Mouse (Mus musculus) embryonic facial prominence, embryonic 14.5 days (tissue): ENCODE results near the gene Pax9. TPM values are rescaled to one million over a fixed set of nuclear protein-coding genes. Genes with fewer than 3 reads are reported as not detected.

Experiments used
- ATAC-seq: fragments of 200-750 bp; cut with Nextera tagmentation; 2 replicates; pipeline ENCODE4 v1.8.0; 2017; ENCODE audit warnings: low read depth, moderate number of reproducible peaks, moderate TSS enrichment
- DNase-seq: peaks from one replicate; pipeline ENCODE4 v3.0.0-alpha.2; 2015; ENCODE audit warnings: low spot score
- H3K27ac ChIP-seq: fragments of 300-500 bp; sonication (generic); replicated peaks from 2 replicates; pipeline ENCODE4 v1.5.1; 2014; ENCODE audit warnings: low read depth, mild to moderate bottlenecking, low read length, moderate library complexity
- H3K27me3 ChIP-seq: fragments of 300-500 bp; sonication (generic); replicated peaks from 2 replicates; pipeline ENCODE4 v1.6.1; 2014; ENCODE audit warnings: low read length; ENCODE audit not compliant: control insufficient read depth, insufficient read depth
- H3K36me3 ChIP-seq: fragments of 300-500 bp; sonication (generic); 2 replicates; pipeline ENCODE4 v1.6.1; 2014; ENCODE audit warnings: low read length, mixed read lengths; ENCODE audit not compliant: control insufficient read depth, insufficient read depth
- H3K4me1 ChIP-seq: fragments of 300-500 bp; sonication (generic); 2 replicates; pipeline ENCODE4 v1.6.1; 2014; ENCODE audit warnings: antibody characterized with exemption, low read length; ENCODE audit not compliant: control insufficient read depth, insufficient read depth
- H3K4me2 ChIP-seq: fragments of 300-500 bp; sonication (generic); 2 replicates; pipeline ENCODE4 v1.6.1; 2014; ENCODE audit warnings: low read depth, mild to moderate bottlenecking, low read length, moderate library complexity, mixed read lengths
- H3K4me3 ChIP-seq: fragments of 300-500 bp; sonication (generic); 2 replicates; pipeline ENCODE4 v1.5.1; 2014; ENCODE audit warnings: low read depth, mild to moderate bottlenecking, low read length
- H3K9ac ChIP-seq: fragments of 300-500 bp; sonication (generic); 2 replicates; pipeline ENCODE4 v1.6.1; 2014; ENCODE audit warnings: low read depth, mild to moderate bottlenecking, low read length, moderate library complexity, mixed read lengths
- H3K9me3 ChIP-seq: fragments of 300-500 bp; sonication (generic); 2 replicates; pipeline ENCODE4 v1.6.1; 2016; ENCODE audit warnings: low read length; ENCODE audit not compliant: control insufficient read depth
- WGBS: fragments of 180-500 bp; shearing (Covaris S2); extraction: QIAGEN DNeasy Blood & Tissue Kit; methylation state at CpG from one replicate; pipeline ENCODE4 v1.1.7; 2014; 5-methylcytosine and 5-hydroxymethylcytosine counted together
- polyA plus RNA-seq: library from polyadenylated mRNA; unstranded; fragments of >200 nt; fragmentation: Nextera tagmentation; extraction: Ambion mirVana; gene quantifications from 2 replicates; pipeline ENCODE4 v1.2.1, GENCODE M21; 2014

Gene Pax9
- 9.2 and 9.4 TPM in 2 replicates for polyA plus RNA-seq

GRCm38 (mm10) chr12:56691427-56692079 is at the start of gene Pax9:
Gene Pax9 (plus strand): TSS chr12:56691767.
- H3K4me2 ChIP-seq: peak within 1 kb of the TSS; percentile 50
- H3K4me3 ChIP-seq: peak within 1 kb of the TSS; percentile 41
- peak within 1 kb of the TSS; percentile 69 for H3K27ac ChIP-seq
- ATAC-seq (no peak), DNase-seq (no peak)
- under 1% methylated on average over 20 of the region's 40 CpGs for WGBS
- H3K36me3 ChIP-seq: no peaks in the 10 kb centered on the region
- H3K27me3 ChIP-seq: peaks cover 97% of the 10 kb centered on the region
- H3K4me1 ChIP-seq: 0 out of 2 replicates have a peak, but pooled peaks cover 4% of the 10 kb centered on the region
- no peaks in the 10 kb centered on the region for H3K9me3 ChIP-seq
- H3K9ac ChIP-seq: peak within 1 kb of the TSS; percentile 63

- H3K4me1 ChIP-seq: no peaks in the 10 kb centered on the region
- no peak overlapping the region for H3K4me3 ChIP-seq
- 29% methylated on average over 9 of the region's 9 CpGs for WGBS
- ATAC-seq (no peak), DNase-seq (peak; percentile 48)
- no peaks in the 10 kb centered on the region for H3K27me3 ChIP-seq
- peak overlapping the region; percentile 2 for H3K4me2 ChIP-seq
- no peak overlapping the region; the same call in 1 of the 2 replicates for H3K27ac ChIP-seq
- no peak overlapping the region for H3K9ac ChIP-seq
- H3K36me3 ChIP-seq: no peaks in the 10 kb centered on the region
- H3K9me3 ChIP-seq: no peaks in the 10 kb centered on the region
Measured at GRCm38 (mm10) chr12:56669451-56670122, 22.0 kb upstream of the Pax9 start.

- H3K9ac ChIP-seq: no peak overlapping the region
- H3K27me3 ChIP-seq: no peaks in the 10 kb centered on the region; the same call in 1 of the 2 replicates
- no peaks in the 10 kb centered on the region for H3K9me3 ChIP-seq
- no peaks in the 10 kb centered on the region for H3K36me3 ChIP-seq
- H3K4me3 ChIP-seq: no peak overlapping the region
- no peaks in the 10 kb centered on the region for H3K4me1 ChIP-seq
- DNase-seq (no peak), ATAC-seq (no peak)
- no peak overlapping the region for H3K27ac ChIP-seq
- H3K4me2 ChIP-seq: no peak overlapping the region
- WGBS: 89% methylated on average over 9 of the region's 9 CpGs
Measured at GRCm38 (mm10) chr12:56670795-56671194, 20.8 kb upstream of the Pax9 start.

GRCm38 (mm10) chr12:56674726-56675125 is 16.8 kb upstream of the Pax9 start:
- H3K27ac ChIP-seq: no peak overlapping the region
- H3K4me1 ChIP-seq: no peaks in the 10 kb centered on the region
- H3K4me3 ChIP-seq: no peak overlapping the region
- H3K9ac ChIP-seq: no peak overlapping the region
- no peaks in the 10 kb centered on the region for H3K36me3 ChIP-seq
- DNase-seq (no peak), ATAC-seq (no peak)
- H3K27me3 ChIP-seq: peaks cover 8% of the 10 kb centered on the region
- no peak overlapping the region for H3K4me2 ChIP-seq
- H3K9me3 ChIP-seq: no peaks in the 10 kb centered on the region
- 37% methylated on average over 3 of the region's 3 CpGs for WGBS

- H3K4me2 ChIP-seq: no peak overlapping the region
- peaks cover 36% of the 10 kb centered on the region for H3K27me3 ChIP-seq
- no peak overlapping the region for H3K9ac ChIP-seq
- no peaks in the 10 kb centered on the region for H3K4me1 ChIP-seq
- ATAC-seq (no peak), DNase-seq (no peak)
- no peaks in the 10 kb centered on the region for H3K36me3 ChIP-seq
- H3K9me3 ChIP-seq: no peaks in the 10 kb centered on the region
- no peak overlapping the region for H3K4me3 ChIP-seq
- no peak overlapping the region for H3K27ac ChIP-seq
- WGBS: 49% methylated on average over 7 of the region's 7 CpGs
Measured at GRCm38 (mm10) chr12:56677620-56678019, 13.9 kb upstream of the Pax9 start.

GRCm38 (mm10) chr12:56681096-56681811 is 10.3 kb upstream of the Pax9 start:
- H3K27me3 ChIP-seq: peaks cover 68% of the 10 kb centered on the region
- ATAC-seq (peak; percentile 85), DNase-seq (peak; percentile 76)
- 1% methylated on average over 37 of the region's 38 CpGs for WGBS
- peak overlapping the region; percentile 40 for H3K4me3 ChIP-seq
- H3K4me2 ChIP-seq: peak overlapping the region; percentile 85
- H3K36me3 ChIP-seq: no peaks in the 10 kb centered on the region
- H3K27ac ChIP-seq: no peak overlapping the region
- H3K9ac ChIP-seq: peak overlapping the region; percentile 56
- no peaks in the 10 kb centered on the region for H3K9me3 ChIP-seq
- no peaks in the 10 kb centered on the region for H3K4me1 ChIP-seq

- Histone ChIP-seq H3K27ac (no peak overlapping the region), H3K36me3 (no peaks in the 10 kb centered on the region), H3K4me1 (0 out of 2 replicates have a peak, but pooled peaks cover 4% of the 10 kb centered on the region), H3K4me2 (no peak overlapping the region), H3K4me3 (no peak overlapping the region), H3K9me3 (no peaks in the 10 kb centered on the region), H3K9ac (no peak overlapping the region), H3K27me3 (peaks cover 93% of the 10 kb centered on the region)
- ATAC-seq (no peak), DNase-seq (no peak)
- 16% methylated on average over 15 of the region's 15 CpGs for WGBS
Measured at GRCm38 (mm10) chr12:56687640-56688481, 3.7 kb upstream of the Pax9 start.

GRCm38 (mm10) chr12:56688482-56688840 is 3.1 kb upstream of the Pax9 start:
- Histone ChIP-seq H3K27me3 (peaks cover 93% of the 10 kb centered on the region), H3K36me3 (no peaks in the 10 kb centered on the region), H3K4me1 (0 out of 2 replicates have a peak, but pooled peaks cover 4% of the 10 kb centered on the region), H3K4me3 (no peak overlapping the region), H3K27ac (no peak overlapping the region), H3K4me2 (no peak overlapping the region), H3K9me3 (no peaks in the 10 kb centered on the region), H3K9ac (no peak overlapping the region)
- ATAC-seq (no peak), DNase-seq (no peak)
- WGBS: 13% methylated on average over 10 of the region's 10 CpGs
